Mouse (Mus musculus): ENCODE measurements around the gene Fam168a. TPM values are rescaled to one million over a fixed set of nuclear protein-coding genes. Genes with fewer than 3 reads are reported as not detected.

The Fam168a gene
- polyA plus RNA-seq (2014; fragmentation: Nextera tagmentation; extraction: Ambion mirVana) = 43.6 and 53.8 TPM in 2 replicates

DNA sequence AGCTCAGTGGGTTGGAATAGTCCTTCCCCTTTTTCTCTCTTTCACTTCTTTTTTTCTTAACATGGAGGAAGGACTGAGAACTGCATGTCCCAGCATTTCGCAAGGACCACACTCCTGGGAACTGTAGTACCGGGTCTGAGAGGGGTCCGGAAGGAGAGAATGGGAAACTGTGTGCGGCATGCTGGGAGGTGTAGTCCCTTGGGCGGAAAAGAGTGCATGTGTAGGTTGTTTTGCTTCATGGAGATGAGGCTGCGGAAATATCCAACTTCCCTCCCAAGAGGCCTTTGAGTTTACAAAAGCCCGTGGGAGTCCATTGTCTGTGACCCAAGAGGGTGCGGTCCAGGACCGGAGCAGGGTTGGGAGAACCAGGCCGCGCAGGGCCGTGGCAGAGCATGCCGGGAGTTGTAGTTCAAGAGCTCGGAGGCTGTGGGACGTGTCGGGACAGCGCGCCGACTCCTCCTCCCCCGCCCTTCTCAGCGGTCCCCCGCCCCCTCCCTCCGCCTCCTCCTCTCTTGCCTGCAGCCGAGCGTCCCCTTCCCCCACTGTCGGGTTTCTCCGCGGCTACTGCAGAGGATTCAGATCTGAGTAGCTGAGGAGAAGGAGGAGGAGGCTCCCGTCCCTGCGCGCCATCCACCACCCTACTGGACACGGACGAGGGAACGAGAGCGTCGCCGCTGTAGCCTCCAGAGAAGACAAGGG, at the start of gene Fam168a:
TSS of gene Fam168a (plus strand) at position 493 of the 699 bp plus-strand sequence.
- Histone ChIP-seq H3K9me3 (ENCODE audit: control insufficient read depth, low read length) (no peaks in the 10 kb centered on the region), H3K9ac (ENCODE audit: low read depth, low read length) (peak within 1 kb of the TSS; percentile 91), H3K4me2 (replicated peaks; ENCODE audit: low read depth, low read length) (peak within 1 kb of the TSS; percentile 86), H3K36me3 (ENCODE audit: control insufficient read depth, insufficient read depth, low read length) (no peaks in the 10 kb centered on the region), H3K27me3 (ENCODE audit: control insufficient read depth, insufficient read depth, low read length) (no peaks in the 10 kb centered on the region), H3K4me1 (ENCODE audit: control insufficient read depth, insufficient read depth, low read length) (peaks cover 13% of the 10 kb centered on the region), H3K4me3 (ENCODE audit: low read length) (peak within 1 kb of the TSS; percentile 92), H3K27ac (ENCODE audit: low read depth, low read length) (peak within 1 kb of the TSS; percentile 99)
- under 1% methylated on average over 31 of the region's 37 CpGs for WGBS
- peak; percentile 98 for ATAC-seq (ENCODE audit: low FRiP score, low TSS enrichment)

DNA sequence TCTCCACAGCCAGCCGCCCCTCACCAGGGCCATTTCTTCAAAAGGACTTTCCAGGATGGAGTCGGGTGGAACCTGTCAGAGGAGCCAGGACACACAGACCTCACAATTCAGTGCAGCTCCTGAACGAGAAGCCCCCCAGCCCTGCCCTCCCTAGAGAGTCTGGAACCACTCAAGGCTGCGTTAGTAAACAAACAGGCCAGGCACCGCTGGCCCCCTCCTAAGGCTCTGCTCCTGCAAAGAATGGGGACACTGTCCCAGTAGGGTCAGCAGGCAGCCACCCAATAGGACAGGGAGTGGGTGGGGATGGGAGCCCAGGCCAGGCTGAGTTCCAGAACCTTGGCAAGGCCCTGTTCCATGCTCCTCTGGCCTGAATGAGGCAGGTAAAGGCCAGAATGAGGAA, 49.7 kb upstream of the Fam168a start:
- Histone ChIP-seq H3K9me3 (ENCODE audit: control insufficient read depth, low read length) (no peaks in the 10 kb centered on the region), H3K36me3 (ENCODE audit: control insufficient read depth, insufficient read depth, low read length) (no peaks in the 10 kb centered on the region), H3K27me3 (ENCODE audit: control insufficient read depth, insufficient read depth, low read length) (no peaks in the 10 kb centered on the region), H3K4me1 (ENCODE audit: control insufficient read depth, insufficient read depth, low read length) (peaks cover 4% of the 10 kb centered on the region; the same call in 1 of the 2 replicates), H3K27ac (ENCODE audit: low read depth, low read length) (no peak overlapping the region), H3K4me2 (replicated peaks; ENCODE audit: low read depth, low read length) (no peak overlapping the region), H3K9ac (ENCODE audit: low read depth, low read length) (no peak overlapping the region), H3K4me3 (ENCODE audit: low read length) (no peak overlapping the region)
- WGBS = 30% methylated on average over 5 of the region's 5 CpGs
- no peak for ATAC-seq (ENCODE audit: low FRiP score, low TSS enrichment)

DNA sequence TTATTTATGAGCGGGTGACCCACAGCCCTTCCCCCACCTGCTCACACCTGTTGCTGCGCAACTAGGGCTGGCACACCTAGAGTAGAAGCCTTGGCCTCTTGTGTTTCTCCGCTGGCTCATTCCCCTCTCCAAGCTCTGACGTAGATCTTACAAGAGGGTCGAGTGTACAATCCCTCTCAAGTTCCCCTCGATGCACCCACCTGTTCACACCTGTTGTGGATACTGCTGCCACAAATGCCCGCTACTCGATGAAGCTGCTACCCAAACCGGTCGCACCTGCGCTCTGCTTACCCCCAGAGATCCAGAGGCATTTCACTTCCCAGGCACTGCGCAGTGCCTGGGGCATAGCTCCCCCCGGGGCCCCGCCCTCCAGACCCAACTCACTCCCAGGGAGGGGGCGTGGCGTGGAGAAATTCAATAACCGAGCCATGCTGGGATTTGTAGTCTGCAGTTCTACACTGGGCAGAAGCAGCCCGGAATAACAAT, 48.3 kb upstream of the Fam168a start:
- peak overlapping the region; percentile 38 for H3K4me2 ChIP-seq (replicated peaks; ENCODE audit: low read depth, low read length)
- H3K9me3 ChIP-seq (ENCODE audit: control insufficient read depth, low read length) = no peaks in the 10 kb centered on the region
- peak overlapping the region; percentile 25; the same call in 1 of the 2 replicates for H3K4me3 ChIP-seq (ENCODE audit: low read length)
- no peaks in the 10 kb centered on the region for H3K27me3 ChIP-seq (ENCODE audit: control insufficient read depth, insufficient read depth, low read length)
- WGBS = 25% methylated on average over 18 of the region's 18 CpGs
- H3K9ac ChIP-seq (ENCODE audit: low read depth, low read length) = no peak overlapping the region
- H3K36me3 ChIP-seq (ENCODE audit: control insufficient read depth, insufficient read depth, low read length) = no peaks in the 10 kb centered on the region
- peaks cover 4% of the 10 kb centered on the region; the same call in 1 of the 2 replicates for H3K4me1 ChIP-seq (ENCODE audit: control insufficient read depth, insufficient read depth, low read length)
- no peak overlapping the region for H3K27ac ChIP-seq (ENCODE audit: low read depth, low read length)
- peak; percentile 65 for ATAC-seq (ENCODE audit: low FRiP score, low TSS enrichment)

DNA sequence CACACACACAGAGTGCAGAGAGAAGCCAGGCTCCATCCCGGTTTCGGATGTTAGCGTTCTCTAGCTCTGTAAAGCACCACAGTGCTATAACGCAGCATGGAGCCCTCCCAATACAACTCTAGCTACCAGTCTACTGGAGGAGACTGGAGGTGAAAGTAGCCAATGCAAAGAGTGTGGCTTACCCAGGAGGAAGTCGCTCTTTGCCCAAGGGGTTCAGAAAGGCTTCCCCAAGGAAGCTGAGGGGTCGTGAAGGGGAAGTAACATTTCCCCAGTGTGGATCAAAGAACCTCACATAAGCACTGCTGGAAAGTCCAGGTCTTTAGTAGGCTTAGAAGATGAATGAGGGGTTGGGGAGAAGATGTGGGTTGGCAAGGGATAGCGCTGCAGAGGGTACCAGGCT, 45.2 kb upstream of the Fam168a start:
- no peak overlapping the region for H3K4me3 ChIP-seq (ENCODE audit: low read length)
- no peak overlapping the region for H3K9ac ChIP-seq (ENCODE audit: low read depth, low read length)
- WGBS = 85% methylated on average over 7 of the region's 7 CpGs
- H3K4me1 ChIP-seq (ENCODE audit: control insufficient read depth, insufficient read depth, low read length) = peaks cover 4% of the 10 kb centered on the region; the same call in 1 of the 2 replicates
- H3K9me3 ChIP-seq (ENCODE audit: control insufficient read depth, low read length) = no peaks in the 10 kb centered on the region
- no peaks in the 10 kb centered on the region for H3K36me3 ChIP-seq (ENCODE audit: control insufficient read depth, insufficient read depth, low read length)
- no peak overlapping the region for H3K27ac ChIP-seq (ENCODE audit: low read depth, low read length)
- no peak overlapping the region for H3K4me2 ChIP-seq (replicated peaks; ENCODE audit: low read depth, low read length)
- no peaks in the 10 kb centered on the region for H3K27me3 ChIP-seq (ENCODE audit: control insufficient read depth, insufficient read depth, low read length)
- no peak for ATAC-seq (ENCODE audit: low FRiP score, low TSS enrichment)

DNA sequence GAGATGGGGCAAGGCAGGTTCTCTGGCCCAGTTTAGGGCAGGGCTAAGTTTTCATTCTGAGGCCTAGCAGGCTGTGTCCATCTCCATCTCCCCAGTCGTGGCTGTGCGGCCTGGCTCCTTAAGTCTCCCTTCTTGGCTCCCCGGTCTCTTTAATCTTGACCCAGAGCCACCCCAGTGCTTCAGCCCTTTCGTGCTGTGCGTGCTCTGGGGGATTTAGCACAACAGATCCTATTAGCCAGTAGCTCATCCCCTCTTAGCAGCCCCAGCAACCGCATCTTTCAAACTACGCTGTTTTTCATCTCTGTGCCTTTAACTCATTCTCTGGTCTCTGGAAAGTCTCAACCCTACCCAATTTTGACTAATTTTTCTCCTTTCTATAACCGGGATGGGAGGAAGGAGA, 44.2 kb upstream of the Fam168a start, which contains the start of gene Plekhb1:
TSS of gene Plekhb1 (minus strand) at position 184 of the 400 bp plus-strand sequence.
- Histone ChIP-seq H3K27ac (ENCODE audit: low read depth, low read length) (no peak within 1 kb of the TSS), H3K4me3 (ENCODE audit: low read length) (no peak within 1 kb of the TSS), H3K4me2 (replicated peaks; ENCODE audit: low read depth, low read length) (peak within 1 kb of the TSS; percentile 32), H3K4me1 (ENCODE audit: control insufficient read depth, insufficient read depth, low read length) (peaks cover 4% of the 10 kb centered on the region; the same call in 1 of the 2 replicates), H3K9me3 (ENCODE audit: control insufficient read depth, low read length) (no peaks in the 10 kb centered on the region), H3K27me3 (ENCODE audit: control insufficient read depth, insufficient read depth, low read length) (no peaks in the 10 kb centered on the region), H3K36me3 (ENCODE audit: control insufficient read depth, insufficient read depth, low read length) (no peaks in the 10 kb centered on the region), H3K9ac (ENCODE audit: low read depth, low read length) (no peak within 1 kb of the TSS)
- ATAC-seq (ENCODE audit: low FRiP score, low TSS enrichment) = no peak
- 84% methylated on average over 8 of the region's 8 CpGs for WGBS

DNA sequence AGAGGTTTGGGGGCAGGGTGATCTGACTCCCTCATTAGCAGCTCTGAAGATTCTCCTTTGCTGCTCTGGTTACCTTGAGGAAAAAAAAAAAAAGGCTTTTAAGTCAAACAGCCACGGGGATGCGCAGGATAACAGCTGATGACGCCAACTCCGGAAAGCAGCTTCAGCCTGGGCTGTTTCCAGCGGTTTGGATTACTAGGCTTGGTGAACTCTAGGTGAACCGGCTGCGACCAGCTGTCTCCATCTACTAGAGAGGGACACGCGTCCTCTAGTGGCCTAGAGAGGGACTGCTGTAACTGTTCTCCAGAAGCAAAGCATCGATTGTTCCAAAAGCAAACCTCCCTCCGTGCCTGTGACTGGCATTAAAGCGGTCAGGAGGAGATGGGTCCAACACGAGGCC, 43.2 kb upstream of the Fam168a start:
- no peaks in the 10 kb centered on the region for H3K36me3 ChIP-seq (ENCODE audit: control insufficient read depth, insufficient read depth, low read length)
- H3K4me2 ChIP-seq (replicated peaks; ENCODE audit: low read depth, low read length) = peak overlapping the region; percentile 32
- H3K27me3 ChIP-seq (ENCODE audit: control insufficient read depth, insufficient read depth, low read length) = no peaks in the 10 kb centered on the region
- 1% methylated on average over 13 of the region's 13 CpGs for WGBS
- H3K9ac ChIP-seq (ENCODE audit: low read depth, low read length) = no peak overlapping the region
- H3K9me3 ChIP-seq (ENCODE audit: control insufficient read depth, low read length) = no peaks in the 10 kb centered on the region
- no peak overlapping the region for H3K4me3 ChIP-seq (ENCODE audit: low read length)
- H3K27ac ChIP-seq (ENCODE audit: low read depth, low read length) = no peak overlapping the region
- peak; percentile 93 for ATAC-seq (ENCODE audit: low FRiP score, low TSS enrichment)
- peaks cover 3% of the 10 kb centered on the region; the same call in 1 of the 2 replicates for H3K4me1 ChIP-seq (ENCODE audit: control insufficient read depth, insufficient read depth, low read length)

DNA sequence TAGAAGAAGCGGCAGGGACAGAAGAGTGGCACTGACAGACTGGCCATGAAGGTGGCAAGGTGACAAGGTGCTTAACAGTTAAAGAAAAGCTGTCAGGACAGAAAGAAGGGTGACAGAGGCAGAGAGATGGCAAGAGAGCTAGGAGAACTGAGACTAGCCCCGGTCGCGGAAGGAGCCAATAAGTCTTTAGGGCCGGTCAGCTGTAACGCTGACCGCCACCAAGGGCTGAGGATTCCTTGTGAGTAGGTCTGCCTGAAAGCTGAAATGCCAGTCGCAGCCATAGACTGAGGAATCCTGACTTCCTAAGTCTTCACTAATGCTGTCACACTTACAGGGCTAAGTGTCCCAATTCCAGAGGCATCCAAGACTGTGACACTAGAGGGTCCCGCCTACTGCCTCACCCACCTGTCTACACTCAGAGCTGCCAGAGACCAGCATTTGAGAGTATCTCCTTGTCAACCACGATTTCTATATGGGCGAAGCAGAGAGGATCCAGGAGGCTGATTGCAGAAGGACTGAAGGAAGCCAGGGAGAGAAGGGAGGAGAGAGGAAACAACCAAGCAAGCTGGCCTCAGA, 42.6 kb upstream of the Fam168a start:
- Histone ChIP-seq H3K36me3 (ENCODE audit: control insufficient read depth, insufficient read depth, low read length) (no peaks in the 10 kb centered on the region), H3K4me3 (ENCODE audit: low read length) (no peak overlapping the region), H3K4me1 (ENCODE audit: control insufficient read depth, insufficient read depth, low read length) (no peaks in the 10 kb centered on the region), H3K9me3 (ENCODE audit: control insufficient read depth, low read length) (no peaks in the 10 kb centered on the region), H3K9ac (ENCODE audit: low read depth, low read length) (no peak overlapping the region), H3K27me3 (ENCODE audit: control insufficient read depth, insufficient read depth, low read length) (no peaks in the 10 kb centered on the region), H3K4me2 (replicated peaks; ENCODE audit: low read depth, low read length) (peak overlapping the region; percentile 32), H3K27ac (ENCODE audit: low read depth, low read length) (no peak overlapping the region)
- WGBS = 50% methylated on average over 11 of the region's 11 CpGs
- peak; percentile 14; the same call in 1 of the 2 replicates for ATAC-seq (ENCODE audit: low FRiP score, low TSS enrichment)

DNA sequence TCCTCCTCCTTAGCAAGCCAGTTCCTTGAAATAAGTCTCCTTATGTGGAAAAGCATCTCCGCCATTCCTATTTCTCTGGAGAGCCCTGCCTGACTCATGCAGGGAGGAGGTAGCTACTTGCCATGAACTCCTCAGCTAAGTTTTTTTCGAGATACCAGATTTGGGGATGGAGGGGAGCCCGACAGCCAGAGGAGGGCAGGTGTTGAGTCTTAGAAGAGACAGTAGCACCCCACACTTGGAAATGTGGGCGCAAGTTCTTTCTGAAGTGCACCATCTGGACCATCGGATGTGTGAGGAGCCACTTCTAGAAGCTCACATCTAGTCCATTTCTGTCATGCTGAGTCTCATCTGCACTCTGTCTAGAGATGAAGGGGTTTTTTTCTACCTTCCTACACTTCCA, 35.8 kb upstream of the Fam168a start:
- H3K9me3 ChIP-seq (ENCODE audit: control insufficient read depth, low read length) = no peaks in the 10 kb centered on the region
- H3K4me2 ChIP-seq (replicated peaks; ENCODE audit: low read depth, low read length) = no peak overlapping the region
- WGBS = 85% methylated on average over 5 of the region's 5 CpGs
- H3K27ac ChIP-seq (ENCODE audit: low read depth, low read length) = no peak overlapping the region
- no peak for ATAC-seq (ENCODE audit: low FRiP score, low TSS enrichment)
- no peaks in the 10 kb centered on the region for H3K36me3 ChIP-seq (ENCODE audit: control insufficient read depth, insufficient read depth, low read length)
- no peaks in the 10 kb centered on the region for H3K27me3 ChIP-seq (ENCODE audit: control insufficient read depth, insufficient read depth, low read length)
- H3K4me3 ChIP-seq (ENCODE audit: low read length) = no peak overlapping the region
- H3K9ac ChIP-seq (ENCODE audit: low read depth, low read length) = no peak overlapping the region
- no peaks in the 10 kb centered on the region for H3K4me1 ChIP-seq (ENCODE audit: control insufficient read depth, insufficient read depth, low read length)

DNA sequence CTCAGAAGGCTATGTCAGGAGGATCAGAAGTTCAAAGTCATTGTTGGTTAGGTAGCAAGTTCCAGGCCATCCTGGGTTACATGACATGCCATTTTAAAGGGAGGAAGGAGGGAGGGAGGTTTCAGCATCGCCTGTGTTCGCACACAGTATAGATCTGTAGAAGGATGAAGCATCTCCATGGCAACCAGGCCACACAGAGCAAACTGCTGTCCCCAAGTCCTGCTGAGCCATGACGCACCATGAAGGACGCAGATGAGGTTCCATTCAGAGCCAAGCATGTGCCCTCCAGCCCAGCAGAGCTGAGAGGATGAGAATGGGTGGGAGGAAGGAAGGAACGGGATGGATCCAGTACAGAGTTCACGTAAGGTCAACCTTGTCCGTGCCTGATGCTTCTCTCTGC, 33.0 kb upstream of the Fam168a start:
- Histone ChIP-seq H3K27ac (ENCODE audit: low read depth, low read length) (no peak overlapping the region), H3K9ac (ENCODE audit: low read depth, low read length) (no peak overlapping the region), H3K27me3 (ENCODE audit: control insufficient read depth, insufficient read depth, low read length) (no peaks in the 10 kb centered on the region), H3K4me2 (replicated peaks; ENCODE audit: low read depth, low read length) (no peak overlapping the region), H3K36me3 (ENCODE audit: control insufficient read depth, insufficient read depth, low read length) (no peaks in the 10 kb centered on the region), H3K4me3 (ENCODE audit: low read length) (no peak overlapping the region), H3K4me1 (ENCODE audit: control insufficient read depth, insufficient read depth, low read length) (no peaks in the 10 kb centered on the region), H3K9me3 (ENCODE audit: control insufficient read depth, low read length) (no peaks in the 10 kb centered on the region)
- WGBS = 55% methylated on average over 7 of the region's 7 CpGs
- no peak for ATAC-seq (ENCODE audit: low FRiP score, low TSS enrichment)
